Mouse (Mus musculus) limb, embryonic 14.5 days (tissue): ENCODE results near the gene Eme2. TPM values are rescaled to one million over a fixed set of nuclear protein-coding genes. Genes with fewer than 3 reads are reported as not detected.

ENCODE experiments used
- ATAC-seq: fragments of 200-750 bp; cut with Nextera tagmentation; 2 replicates; pipeline ENCODE4 v1.8.0; 2017; ENCODE audit warnings: low read depth, moderate number of reproducible peaks, moderate TSS enrichment; ENCODE audit not compliant: low FRiP score
- DNase-seq: peaks from one replicate; pipeline ENCODE4 v3.0.0-alpha.2; 2015; ENCODE audit warnings: low spot score
- H3K27ac ChIP-seq: fragments of 300-500 bp; sonication (generic); replicated peaks from 2 replicates; pipeline ENCODE4 v1.5.1; 2014; ENCODE audit warnings: low read depth, mild to moderate bottlenecking, low read length, moderate library complexity, mixed read lengths
- H3K27me3 ChIP-seq: fragments of 300-500 bp; sonication (generic); 2 replicates; pipeline ENCODE4 v1.6.1; 2014; ENCODE audit warnings: low read length, mixed read lengths; ENCODE audit not compliant: control insufficient read depth, insufficient read depth
- H3K36me3 ChIP-seq: fragments of 300-500 bp; sonication (generic); 2 replicates; pipeline ENCODE4 v1.6.1; 2014; ENCODE audit warnings: mild to moderate bottlenecking, low read length, moderate library complexity, mixed read lengths; ENCODE audit not compliant: control insufficient read depth, insufficient read depth
- H3K4me1 ChIP-seq: fragments of 300-500 bp; sonication (generic); 2 replicates; pipeline ENCODE4 v1.6.1; 2014; ENCODE audit warnings: antibody characterized with exemption, low read length, mixed read lengths; ENCODE audit not compliant: control insufficient read depth, insufficient read depth
- H3K4me2 ChIP-seq: fragments of 300-500 bp; sonication (generic); replicated peaks from 2 replicates; pipeline ENCODE4 v1.6.1; 2014; ENCODE audit warnings: low read depth, mild to moderate bottlenecking, low read length, moderate library complexity; ENCODE audit not compliant: severe bottlenecking
- H3K4me3 ChIP-seq: fragments of 300-500 bp; sonication (generic); replicated peaks from 2 replicates; pipeline ENCODE4 v1.5.1; 2014; ENCODE audit warnings: low read length
- H3K9ac ChIP-seq: fragments of 300-500 bp; sonication (generic); 2 replicates; pipeline ENCODE4 v1.6.1; 2014; ENCODE audit warnings: mild to moderate bottlenecking, low read depth, low read length, moderate library complexity; ENCODE audit not compliant: severe bottlenecking
- H3K9me3 ChIP-seq: fragments of 300-500 bp; sonication (generic); 2 replicates; pipeline ENCODE4 v1.6.1; 2016; ENCODE audit warnings: low read length; ENCODE audit not compliant: control insufficient read depth
- POLR2A ChIP-seq: fragments of 200-500 bp; IDR thresholded peaks from 2 replicates; pipeline ENCODE4 v1.8.0; 2012; ENCODE audit warnings: inconsistent platforms, mild to moderate bottlenecking, moderate library complexity, borderline replicate concordance; ENCODE audit not compliant: insufficient read depth, insufficient read length; ENCODE audit errors: extremely low read depth
- WGBS: fragments of 180-500 bp; shearing (Covaris S2); extraction: QIAGEN DNeasy Blood & Tissue Kit; methylation state at CpG from one replicate; pipeline ENCODE4 v1.1.7; 2014; 5-methylcytosine and 5-hydroxymethylcytosine counted together
- polyA plus RNA-seq, 2 experiments: library from polyadenylated mRNA; depleted of rRNA in 1 of 2; stranded (reverse) in 1 of 2; unstranded in 1 of 2; fragments of >200 nt; fragmentation: Nextera tagmentation in 1 of 2; extraction: Ambion mirVana in 1 of 2; gene quantifications; 2 replicates each; pipeline versions ENCODE4 v1.2.1 to v1.2.3; 2012 to 2014

Eme2 gene
- polyA plus RNA-seq, 2 experiments, result 28.7 to 39.1 TPM

DNA sequence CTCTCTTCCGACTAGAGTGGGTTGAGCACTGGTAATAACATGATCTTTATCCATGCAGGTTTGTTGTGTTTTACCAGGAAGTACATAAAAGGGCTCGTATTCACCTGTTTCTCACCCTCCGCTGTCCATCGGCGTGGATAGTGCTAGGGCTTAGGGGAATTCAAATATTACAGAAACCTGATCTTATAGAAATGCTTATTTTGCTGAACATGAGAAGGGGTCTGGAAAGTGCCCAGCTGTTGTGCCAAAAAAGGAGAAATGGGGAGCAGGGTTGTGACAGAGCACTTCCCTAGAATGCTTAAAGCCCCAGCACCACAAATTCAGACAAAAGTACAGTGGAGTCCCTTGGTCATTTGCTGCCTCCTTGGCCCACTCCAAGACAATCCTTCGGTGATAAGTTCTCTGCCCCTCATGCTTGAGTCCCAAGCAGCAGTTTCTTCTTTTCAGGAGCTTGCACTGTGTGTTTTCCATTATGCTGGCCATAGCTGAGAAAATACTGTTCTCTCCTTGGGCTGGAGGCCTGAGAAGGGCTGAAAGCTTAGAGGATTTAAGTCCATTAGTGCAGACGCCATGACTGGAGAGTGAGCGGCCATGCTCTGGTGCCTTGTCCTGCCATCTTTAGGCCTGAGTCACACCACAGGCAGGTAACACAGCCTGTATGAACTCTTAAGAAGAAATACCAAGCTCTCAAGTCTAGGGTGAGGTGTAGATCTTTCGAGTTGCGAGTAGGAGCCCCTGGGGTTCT is 43.3 kb downstream of the Eme2 start:
- peak overlapping the region; percentile 66 for H3K4me3 ChIP-seq
- H3K9ac ChIP-seq, result no peak overlapping the region
- no peaks in the 10 kb centered on the region for H3K27me3 ChIP-seq
- DNase-seq, result no peak
- peak overlapping the region; percentile 95 for H3K4me2 ChIP-seq
- no peak for ATAC-seq
- H3K9me3 ChIP-seq, result no peaks in the 10 kb centered on the region
- no peak overlapping the region for H3K27ac ChIP-seq
- WGBS, result 77% methylated on average over 10 of the region's 10 CpGs
- no peak for TF ChIP-seq POLR2A
- peaks cover 11% of the 10 kb centered on the region for H3K4me1 ChIP-seq
- H3K36me3 ChIP-seq, result peaks cover 16% of the 10 kb centered on the region

DNA sequence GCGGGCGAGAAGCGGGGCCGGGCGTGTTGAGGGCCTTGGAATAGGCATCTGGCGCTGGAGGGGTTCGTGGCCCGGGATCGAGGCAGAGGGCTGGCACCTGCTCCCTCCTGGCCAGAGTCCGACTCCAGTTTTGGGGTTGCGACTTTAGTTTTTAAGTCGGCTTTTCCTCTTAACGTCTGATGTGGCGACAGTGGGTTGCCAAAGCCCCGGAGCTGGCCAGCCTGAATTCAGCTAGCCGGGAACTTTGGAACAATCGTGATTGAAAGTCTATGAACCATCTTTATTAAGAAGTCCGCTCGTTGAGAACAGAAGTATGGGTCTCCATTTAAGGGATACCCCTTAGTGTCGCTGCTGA is 44.1 kb downstream of the Eme2 start:
- H3K36me3 ChIP-seq, result peaks cover 13% of the 10 kb centered on the region
- no peak overlapping the region for H3K27ac ChIP-seq
- no peak for TF ChIP-seq POLR2A
- H3K27me3 ChIP-seq, result no peaks in the 10 kb centered on the region
- H3K4me3 ChIP-seq, result peak overlapping the region; percentile 66
- DNase-seq (no peak), ATAC-seq (no peak)
- H3K9me3 ChIP-seq, result no peaks in the 10 kb centered on the region
- peaks cover 11% of the 10 kb centered on the region for H3K4me1 ChIP-seq
- peak overlapping the region; percentile 66 for H3K9ac ChIP-seq
- H3K4me2 ChIP-seq, result peak overlapping the region; percentile 95
- WGBS, result 2% methylated on average over 19 of the region's 20 CpGs

DNA sequence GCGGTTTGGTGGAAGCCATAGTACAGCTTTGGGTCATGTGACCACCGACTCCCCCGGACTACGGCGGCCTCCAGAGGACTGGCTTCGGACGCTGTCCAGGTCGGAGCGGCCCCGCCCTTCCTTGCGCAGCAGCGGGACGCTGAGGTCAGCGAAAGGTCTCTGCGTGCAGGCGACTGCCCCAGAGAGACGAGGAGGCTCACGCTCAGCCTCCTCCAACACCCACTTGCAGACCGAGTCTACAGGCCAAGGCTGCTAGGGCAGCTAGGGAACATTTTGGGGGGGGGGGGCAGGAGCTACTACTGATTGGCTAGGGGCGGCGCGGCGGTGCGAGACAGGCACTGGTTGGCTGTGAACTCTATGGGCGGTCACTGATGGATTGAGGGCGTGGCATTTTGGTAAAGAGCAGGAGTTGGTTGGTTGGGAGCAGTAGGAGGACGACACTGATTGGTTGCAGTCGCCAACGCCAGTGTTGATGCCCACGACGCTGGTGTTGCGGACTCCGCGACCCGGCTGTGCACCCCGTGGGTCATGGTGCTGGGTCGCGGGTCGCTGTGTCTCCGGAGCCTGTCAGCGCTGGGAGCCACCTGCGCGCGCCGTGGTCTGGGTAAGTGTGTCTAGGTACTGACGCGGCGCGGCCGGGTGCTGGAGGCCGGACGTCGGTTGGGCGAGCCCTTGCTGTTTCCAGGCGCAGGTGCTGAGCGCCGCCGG is 44.7 kb downstream of the Eme2 start, which contains the start of gene Fahd1:
TSS of gene Fahd1 (minus strand) at position 300 of the 708 bp plus-strand sequence.
- no peaks in the 10 kb centered on the region for H3K9me3 ChIP-seq
- TF ChIP-seq POLR2A, result 0 out of 2 replicates have a peak, but pooled peaks have one; percentile 44
- peak within 1 kb of the TSS; percentile 95 for H3K4me2 ChIP-seq
- ATAC-seq (peak; percentile 100), DNase-seq (peak; percentile 99)
- H3K4me1 ChIP-seq, result peaks cover 11% of the 10 kb centered on the region
- peak within 1 kb of the TSS; percentile 66 for H3K4me3 ChIP-seq
- peak within 1 kb of the TSS; percentile 81 for H3K27ac ChIP-seq
- under 1% methylated on average over 49 of the region's 58 CpGs for WGBS
- H3K27me3 ChIP-seq, result no peaks in the 10 kb centered on the region
- H3K36me3 ChIP-seq, result peaks cover 13% of the 10 kb centered on the region
- peak within 1 kb of the TSS; percentile 66 for H3K9ac ChIP-seq

DNA sequence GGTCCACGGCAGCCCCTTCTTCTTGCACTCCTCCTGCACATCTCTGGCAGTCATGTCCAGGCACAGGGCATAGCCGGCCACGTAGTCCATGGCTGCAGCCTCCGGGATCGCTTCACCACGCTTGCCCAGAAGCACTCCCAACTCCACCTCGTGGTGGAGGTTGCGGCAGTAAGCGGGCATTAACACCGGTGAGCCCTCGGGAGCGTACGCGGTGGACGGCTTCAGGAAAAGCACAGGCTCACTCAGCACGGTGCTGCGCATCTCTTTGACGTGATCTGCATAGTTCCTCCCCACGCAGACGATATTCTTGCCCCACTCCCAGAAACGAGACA is 45.2 kb downstream of the Eme2 start:
- peak; percentile 51 for ATAC-seq
- 0 out of 2 replicates have a peak, but pooled peaks have one; percentile 19 for TF ChIP-seq POLR2A

DNA sequence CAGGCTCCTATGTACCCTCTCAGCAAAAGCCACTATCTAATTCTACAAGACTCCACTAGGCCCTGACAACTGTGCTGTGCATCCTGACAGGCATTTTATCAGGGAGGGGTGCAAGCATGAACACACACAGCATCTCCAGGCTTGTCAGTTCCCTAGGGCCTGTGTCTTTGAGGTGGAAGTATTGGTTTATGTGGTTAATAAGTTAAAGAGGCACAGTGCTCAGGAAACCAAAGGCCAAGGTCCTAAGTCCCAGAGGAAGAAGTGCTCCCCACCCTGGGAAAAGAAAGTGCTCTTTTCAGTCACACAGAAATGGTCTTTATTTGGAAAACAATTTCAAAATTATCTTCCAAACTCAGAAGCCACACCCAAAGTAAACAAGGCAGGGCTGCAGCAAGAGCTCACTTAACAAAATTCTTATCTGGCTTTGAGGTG is 46.3 kb downstream of the Eme2 start:
- ATAC-seq (no peak), DNase-seq (no peak)
- H3K9me3 ChIP-seq, result no peaks in the 10 kb centered on the region
- peak overlapping the region; percentile 95; the same call in 1 of the 2 replicates for H3K4me2 ChIP-seq
- no peaks in the 10 kb centered on the region for H3K27me3 ChIP-seq
- H3K4me1 ChIP-seq, result peaks cover 11% of the 10 kb centered on the region
- TF ChIP-seq POLR2A, result no peak
- H3K9ac ChIP-seq, result no peak overlapping the region
- peak overlapping the region; percentile 66; the same call in 1 of the 2 replicates for H3K4me3 ChIP-seq
- peaks cover 9% of the 10 kb centered on the region for H3K36me3 ChIP-seq
- H3K27ac ChIP-seq, result no peak overlapping the region

More for the DNA sequence above, 45.2 kb downstream of the Eme2 start:
- Histone ChIP-seq H3K4me2 (peak overlapping the region; percentile 95), H3K4me1 (peaks cover 11% of the 10 kb centered on the region), H3K9ac (peak overlapping the region; percentile 66), H3K27me3 (no peaks in the 10 kb centered on the region), H3K4me3 (peak overlapping the region; percentile 66), H3K9me3 (no peaks in the 10 kb centered on the region), H3K27ac (peak overlapping the region; percentile 81), H3K36me3 (peaks cover 13% of the 10 kb centered on the region)
- WGBS, result 0% methylated on average over 21 of the region's 21 CpGs
- DNase-seq, result no peak
